16 mouse cellular contexts compared by ENCODE assay signal in genomic region chr16:78626803-78627202, GRCm38 (mm10). TPM values are rescaled to one million over a fixed set of nuclear protein-coding genes. Genes with fewer than 3 reads are reported as not detected.
DNase-seq lines count a peak whose midpoint lies in the region; ATAC-seq and TF ChIP-seq lines count a peak whose summit lies in the region.
"Had no signal": no experiment of that assay in that cellular context is flagged by ENCODE, and none has a peak within 500 bp of the region (broad histone marks: within the 10 kb centered on the region; RNA-seq: fewer than 3 reads in every experiment).

No protein-coding gene starts in this region.

- no peak overlapping the region for H3K4me2 ChIP-seq in lung, embryonic 14.5 days
- H3K4me2 ChIP-seq: liver, embryonic 12.5 days; neural tube, embryonic 13.5 days; stomach, embryonic 15.5 days had no signal

- no peak overlapping the region for H3K27ac ChIP-seq in lung, embryonic 14.5 days (ENCODE audit: low read depth)
- H3K27ac ChIP-seq: liver, embryonic 12.5 days; neural tube, embryonic 13.5 days; stomach, embryonic 15.5 days had no signal

- no peaks in the 10 kb centered on the region for H3K4me1 ChIP-seq in lung, embryonic 14.5 days (ENCODE audit: insufficient read depth)
- H3K4me1 ChIP-seq: neural tube, embryonic 13.5 days; stomach, embryonic 15.5 days had no signal

- no peak overlapping the region for H3K9ac ChIP-seq in lung, embryonic 14.5 days
- H3K9ac ChIP-seq: liver, embryonic 12.5 days; neural tube, embryonic 13.5 days; stomach, embryonic 15.5 days had no signal

- peak; percentile 78 for ATAC-seq in frontal cortex, adult (ENCODE audit: low TSS enrichment)
- ATAC-seq in lung, embryonic 14.5 days (ENCODE audit: insufficient read depth), result no peak
- ATAC-seq in inflammation-experienced regulatory T-cells, adult 6 months, result peak; percentile 60
- ATAC-seq: liver, embryonic 12.5 days had no signal

- 60% methylated on average over 2 of the region's 2 CpGs for WGBS in lung, embryonic 14.5 days

- H3K36me3 ChIP-seq in lung, embryonic 14.5 days (ENCODE audit: insufficient read depth), result no peaks in the 10 kb centered on the region
- H3K36me3 ChIP-seq: liver, embryonic 12.5 days; neural tube, embryonic 13.5 days; stomach, embryonic 15.5 days had no signal

- no peaks in the 10 kb centered on the region for H3K27me3 ChIP-seq in lung, embryonic 14.5 days (ENCODE audit: insufficient read depth, low read length)
- H3K27me3 ChIP-seq: liver, embryonic 12.5 days; neural tube, embryonic 13.5 days; stomach, embryonic 15.5 days had no signal

- TF ChIP-seq CTCF in lung, embryonic 14.5 days (IDR thresholded peaks at IDR 0.05; ENCODE audit: low read depth), result peak; percentile 35

- no peak for DNase-seq in frontal cortex, postnatal 36 days (ENCODE audit: low spot score in 2 of 2)
- peak; percentile 41 for DNase-seq in lung, embryonic 14.5 days
- no peak for DNase-seq in lung, postnatal 4 days
- peak; percentile 52 for DNase-seq in CD4-positive, CD25-positive, alpha-beta regulatory T cell, adult 2 months (ENCODE audit: low read depth, low spot score)
- no peak for DNase-seq in right cerebral cortex, postnatal 25 days
- DNase-seq in spleen, postnatal 10 days (ENCODE audit: low spot score in 2 of 2), result no peak
- DNase-seq: adrenal gland, postnatal 25 days; cerebellum, adult 11 months; embryo, embryonic 11 days; gastrocnemius, postnatal 14 days; kidney, postnatal 4 days had no signal

- no peaks in the 10 kb centered on the region for H3K9me3 ChIP-seq in lung, embryonic 14.5 days (ENCODE audit: low read depth, low read length)
- H3K9me3 ChIP-seq: liver, embryonic 12.5 days; neural tube, embryonic 13.5 days; stomach, embryonic 15.5 days had no signal

- H3K4me3 ChIP-seq in lung, embryonic 14.5 days (ENCODE audit: low read depth, low read length), result no peak overlapping the region
- H3K4me3 ChIP-seq: liver, embryonic 12.5 days; neural tube, embryonic 13.5 days; stomach, embryonic 15.5 days had no signal

RNA-seq across cellular contexts. Expression of gene D16Ertd472e, which starts 50.3 kb away (rescaled TPM):
- 20.0 and 20.3 TPM in 2 replicates for polyA plus RNA-seq in lung, embryonic 14.5 days (2014; fragmentation: Nextera tagmentation; extraction: Ambion mirVana)
- polyA plus RNA-seq in inflammation-experienced regulatory T-cells, adult 6 months (2017; shearing (Covaris generic)), result 10 to 100 TPM; 39.6 to 60.2 (median 48.6) TPM

Comparison
In these comparisons a context has a peak if more than half of its experiments do, and no peak if none do; other contexts are left out.
1. DNase-seq: peak in lung, embryonic 14.5 days (single experiment) and CD4-positive, CD25-positive, alpha-beta regulatory T cell, adult 2 months (single experiment); none in frontal cortex, postnatal 36 days (0 of 2), lung, postnatal 4 days (0 of 2), right cerebral cortex, postnatal 25 days (single experiment) and spleen, postnatal 10 days (0 of 2).